Mouse (Mus musculus) mouse trophoblast stem cell (cell line): Measurements from ENCODE around the gene Nub1.
"Not testable (repeated sequence)": the region's sequence is repeated elsewhere in the genome, so short reads cannot be mapped to it uniquely, and the experiment has no call there.

Source experiments
- in situ Hi-C, 2 experiments: fragments of 300-500 bp; cut with MseI, MboI; formaldehyde crosslinking; loops; 2 replicates in 1 of 2; 3 replicates in 1 of 2; pipeline ENCODE4 v1.15.1; 2025

The Nub1 gene

DNA sequence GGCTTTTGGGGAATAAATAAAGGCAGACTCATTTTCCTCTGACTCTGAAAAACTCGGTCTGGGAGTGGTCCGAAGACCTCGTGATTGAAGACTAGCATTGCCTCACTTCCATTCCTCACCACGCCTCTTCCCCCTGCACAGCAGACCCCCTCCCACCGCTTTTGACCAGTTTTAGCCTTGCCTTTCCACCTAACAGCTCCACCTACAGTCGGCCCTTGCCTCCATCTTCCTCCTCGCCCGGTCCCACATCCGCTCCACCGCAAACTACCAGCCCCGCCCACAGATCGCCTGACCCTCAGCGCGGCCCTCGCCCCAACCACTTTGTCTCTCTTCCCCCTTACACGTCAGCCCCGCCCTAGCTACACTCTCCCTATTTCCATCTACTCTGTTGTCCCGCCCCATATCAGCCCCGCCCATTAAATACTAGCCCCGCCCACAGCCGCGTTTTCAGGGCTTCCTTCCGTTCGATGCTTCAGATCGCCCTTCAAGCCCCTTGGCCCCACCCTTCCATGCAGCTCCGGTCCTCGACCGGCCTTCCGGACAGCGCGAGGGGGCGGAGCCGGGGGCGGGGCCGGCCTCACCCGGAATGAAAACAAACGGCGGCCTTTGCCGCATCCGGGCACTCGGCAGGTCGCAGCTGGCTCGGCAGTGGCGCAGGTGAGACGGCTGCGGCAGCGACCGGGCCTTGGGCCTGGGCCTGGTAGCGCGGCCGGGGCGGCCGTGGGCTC, at the start of gene Nub1:
Gene Nub1 (plus strand): TSS at position 167 of the 728 bp plus-strand sequence.
- in situ Hi-C loops: no loop called here

- in situ Hi-C loops: no loop called here
These were observed 48.3 kb upstream of the Nub1 start for GRCm38 (mm10) chr5:24636987-24637386.

DNA sequence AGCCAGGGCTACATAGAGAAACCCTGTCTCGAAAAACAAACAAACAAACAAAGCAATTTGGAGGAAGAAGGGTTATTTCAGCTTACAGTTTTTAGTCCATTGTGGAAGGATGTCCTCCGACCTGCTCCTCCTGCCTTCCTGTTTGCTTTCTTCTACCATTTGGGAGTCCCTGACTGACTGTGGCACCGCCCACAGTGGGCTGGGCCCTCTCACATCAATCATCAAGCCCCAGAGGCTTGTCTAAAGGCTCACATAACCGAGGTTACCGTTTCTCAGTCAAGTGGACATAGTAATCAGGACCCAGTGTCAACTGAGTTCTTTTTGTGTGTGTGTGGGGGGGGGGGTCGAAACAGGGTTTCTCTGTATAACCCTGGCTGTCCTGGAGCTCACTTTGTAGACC, 47.2 kb upstream of the Nub1 start:
- in situ Hi-C loops: no loop called here

- in situ Hi-C loops: no loop called here
These were observed 46.3 kb upstream of the Nub1 start for GRCm38 (mm10) chr5:24639081-24639480.

DNA sequence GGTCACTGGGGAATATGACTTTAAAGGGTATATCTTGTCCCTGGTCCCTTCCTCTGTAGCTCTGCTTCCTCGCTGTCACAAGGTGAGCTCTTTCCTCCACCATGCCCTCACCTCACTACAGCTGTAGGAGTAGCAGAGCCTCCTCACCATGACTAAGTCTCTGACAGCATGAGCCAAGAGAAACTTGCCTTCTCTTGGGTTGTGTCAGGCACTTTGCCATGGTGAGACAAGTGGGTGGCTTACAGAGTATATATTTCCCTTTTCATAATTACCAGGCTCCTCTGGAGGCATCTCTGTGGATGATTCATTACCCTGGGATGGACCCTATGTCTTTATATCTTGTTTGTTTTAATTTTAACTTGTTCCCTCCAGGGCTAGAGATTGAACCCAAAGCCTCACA, 39.9 kb upstream of the Nub1 start:
- in situ Hi-C loops: no loop called here

- in situ Hi-C loops: no loop called here
These were observed 36.1 kb upstream of the Nub1 start for GRCm38 (mm10) chr5:24649231-24649630.

DNA sequence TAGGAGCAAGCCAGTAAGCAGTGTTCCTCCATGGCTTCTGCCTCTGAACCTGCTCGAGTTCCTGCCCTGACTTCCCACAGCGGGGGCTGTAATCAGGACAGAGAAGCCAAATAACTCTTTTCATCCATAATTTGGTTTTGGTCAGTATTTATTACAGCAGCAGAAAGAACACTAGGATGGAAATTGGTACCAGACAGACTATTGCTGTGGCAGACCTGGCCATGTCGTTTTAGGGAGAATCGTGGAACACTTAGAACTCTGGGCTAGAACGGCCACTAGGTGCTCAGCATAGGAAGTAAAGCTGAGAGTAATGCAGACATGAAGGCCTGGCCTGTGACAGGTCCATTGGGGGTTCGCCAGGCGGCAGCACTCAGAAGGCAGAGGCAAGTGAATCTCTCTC, 35.6 kb upstream of the Nub1 start:
- in situ Hi-C loops: no loop called here

DNA sequence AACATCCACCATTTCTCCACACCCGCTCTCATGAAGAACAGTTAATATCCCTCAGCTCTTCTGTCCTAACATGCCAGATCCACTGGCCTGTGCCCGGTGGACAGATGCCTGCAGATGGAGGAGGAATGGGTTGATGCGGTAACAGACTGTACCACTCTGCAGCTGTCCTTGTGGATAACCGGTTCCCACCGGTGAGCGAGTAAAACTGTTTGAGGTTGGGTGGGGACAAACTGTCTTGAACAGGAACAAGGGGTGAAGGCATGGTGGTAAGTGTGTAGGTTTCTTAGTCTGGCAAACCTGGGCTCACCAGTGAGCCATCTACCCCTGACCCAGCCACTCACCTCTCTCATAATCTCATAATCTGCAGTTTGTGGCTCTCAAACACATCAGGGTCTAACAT, 34.0 kb upstream of the Nub1 start:
- in situ Hi-C loops: no loop called here

DNA sequence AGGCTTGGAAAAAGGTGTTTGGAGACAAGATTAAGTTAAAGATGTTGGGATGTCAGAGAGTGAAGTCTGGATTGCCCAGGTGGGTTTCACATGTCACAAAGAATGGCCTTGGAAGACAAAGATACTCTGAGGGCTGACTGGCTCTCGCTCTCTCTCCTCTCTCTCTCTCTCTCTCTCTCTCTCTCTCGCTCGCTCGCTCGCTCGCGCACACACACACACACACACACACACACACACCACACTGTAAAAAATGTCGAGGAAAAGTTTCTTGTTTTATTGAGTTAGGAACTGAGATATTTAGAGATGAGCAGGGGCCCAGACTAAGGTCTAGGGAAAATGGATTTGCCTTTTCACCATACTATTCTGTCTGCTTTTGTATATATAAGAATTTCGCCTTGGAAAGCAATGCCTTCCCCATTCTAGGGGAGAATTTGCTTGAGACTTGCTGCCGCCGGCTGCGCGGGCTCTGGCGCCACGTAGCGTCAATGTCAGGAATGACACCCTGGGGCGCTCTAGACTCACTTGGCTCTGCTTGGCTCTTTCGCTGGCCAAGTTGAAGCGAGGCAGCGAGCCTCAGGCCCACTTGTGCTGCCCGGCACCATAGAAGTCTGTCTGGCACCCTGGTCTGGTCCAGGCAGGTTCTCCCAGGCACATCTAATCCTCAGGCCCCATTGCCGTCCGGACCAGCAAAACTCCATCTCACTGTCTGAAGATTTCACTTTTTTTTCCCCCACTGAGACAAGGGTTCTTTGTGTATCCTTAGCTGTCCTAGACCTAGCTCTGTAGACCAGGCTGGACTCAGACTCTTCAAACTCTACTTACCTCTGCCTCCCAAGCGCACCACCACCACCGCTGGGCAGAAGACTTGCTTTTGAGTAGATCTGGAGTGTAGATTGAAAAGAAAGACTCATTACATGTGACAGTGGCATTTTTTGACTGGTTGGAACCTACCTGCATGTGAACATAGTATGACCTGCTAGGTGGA, 33.3 kb upstream of the Nub1 start:
- in situ Hi-C loops: no loop called here

DNA sequence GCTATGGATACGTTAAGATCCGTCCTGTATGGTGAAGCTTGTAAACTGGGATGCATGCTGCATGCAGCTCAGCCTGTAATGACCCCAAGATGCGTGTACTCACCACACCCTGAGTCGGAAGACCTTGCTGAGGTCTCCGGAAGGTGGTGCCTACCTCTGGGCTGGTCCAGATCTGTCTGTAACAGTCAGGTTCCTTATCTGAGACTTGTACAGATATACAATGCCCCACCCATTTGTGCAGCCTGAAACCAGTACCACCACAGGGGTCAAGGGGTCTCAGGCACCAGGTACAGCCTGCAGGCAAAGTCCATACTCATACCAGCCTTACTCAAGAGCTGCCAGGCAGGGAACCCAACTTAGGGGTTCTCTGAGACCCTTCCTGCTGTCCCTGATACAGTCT, 32.6 kb upstream of the Nub1 start:
- in situ Hi-C loops: no loop called here

DNA sequence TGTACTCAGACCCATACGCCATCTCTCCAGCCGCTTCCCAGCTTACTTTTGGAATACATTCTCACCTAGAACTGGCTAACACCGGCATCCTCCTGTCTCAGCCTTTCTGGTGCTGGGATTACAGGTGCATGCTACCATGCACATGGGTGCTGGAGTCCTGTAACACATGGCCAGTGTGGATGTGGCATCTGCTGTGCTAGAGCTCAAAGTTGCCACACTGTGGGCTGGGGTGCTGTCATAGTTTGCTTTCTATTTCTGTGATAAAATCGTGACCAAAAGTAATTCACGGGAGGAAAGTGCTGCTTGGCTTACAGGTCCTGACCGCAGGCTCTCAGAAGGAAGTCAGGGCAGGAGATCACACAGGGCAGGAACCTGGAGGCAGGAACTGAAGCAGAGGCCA, 30.8 kb upstream of the Nub1 start:
- in situ Hi-C loops: no loop called here

GRCm38 (mm10) chr5:24657113-24657512, 28.2 kb upstream of the Nub1 start:
- in situ Hi-C loops: no loop called here

DNA sequence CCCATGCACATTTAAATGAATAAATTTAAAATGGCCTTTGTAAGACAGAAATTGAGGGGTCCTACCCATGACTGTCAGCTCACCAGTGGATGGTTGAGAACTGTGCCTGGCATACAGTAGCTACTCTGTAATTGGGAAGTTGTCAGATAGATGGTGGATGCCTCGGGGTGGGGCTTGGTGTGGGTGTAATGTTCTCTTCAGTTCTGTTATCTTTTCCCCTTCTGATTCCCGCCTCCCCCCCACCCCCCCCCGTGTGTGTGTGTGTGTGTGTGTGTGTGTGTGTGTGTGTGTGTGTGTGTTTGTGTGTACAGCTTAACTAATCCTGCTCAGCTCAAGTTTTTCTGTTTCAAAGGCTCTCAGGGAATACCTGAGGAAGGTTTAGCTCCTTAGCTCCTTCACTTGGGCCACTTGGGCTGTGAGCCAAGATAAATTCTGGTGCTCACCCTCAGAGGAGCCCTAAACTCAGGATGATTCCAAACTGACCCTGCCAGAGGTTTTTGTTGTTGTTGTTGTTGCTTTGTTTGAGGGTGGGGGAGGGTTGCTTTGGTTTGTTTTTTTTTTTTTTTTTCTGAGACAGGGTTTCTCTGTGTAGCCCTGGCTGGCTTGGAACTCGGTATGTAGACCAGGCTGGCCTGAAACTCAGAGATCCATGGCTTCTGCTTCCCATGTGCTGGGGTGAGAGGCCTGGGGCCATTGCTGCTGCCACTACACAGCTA, 25.5 kb upstream of the Nub1 start:
- in situ Hi-C loops: no loop called here

GRCm38 (mm10) chr5:24661457-24661856, 23.9 kb upstream of the Nub1 start:
- in situ Hi-C loops: no loop called here

- in situ Hi-C loops: loop anchor here (5.0 to 10.0 kb wide), 2 partner anchors 108 to 111 kb away; no protein-coding TSS in a partner anchor
These were observed 11.1 kb upstream of the Nub1 start for GRCm38 (mm10) chr5:24674238-24674637.

DNA sequence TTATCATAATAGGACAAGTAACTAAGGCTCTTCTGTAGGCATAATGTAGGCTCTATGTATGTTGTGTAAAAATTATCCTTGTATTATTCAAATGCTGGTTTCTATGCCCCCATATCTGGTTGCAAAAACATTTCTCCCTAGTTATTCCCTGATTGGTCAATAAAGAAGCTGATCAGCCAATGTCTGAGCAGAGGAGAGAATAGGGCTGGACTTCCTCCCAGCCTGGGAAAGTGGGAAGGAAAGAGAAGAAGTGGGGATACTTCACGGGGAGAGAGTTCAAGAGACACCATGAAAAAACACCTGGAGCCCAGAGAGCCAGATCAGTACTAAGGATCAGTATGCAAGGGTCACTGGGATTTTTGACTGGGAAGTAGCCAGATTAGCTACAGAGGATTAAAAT, 3.9 kb upstream of the Nub1 start:
- in situ Hi-C loops: no loop called here

- in situ Hi-C loops: no loop called here
These were observed 560 bp upstream of the Nub1 start for GRCm38 (mm10) chr5:24684578-24685365.

DNA sequence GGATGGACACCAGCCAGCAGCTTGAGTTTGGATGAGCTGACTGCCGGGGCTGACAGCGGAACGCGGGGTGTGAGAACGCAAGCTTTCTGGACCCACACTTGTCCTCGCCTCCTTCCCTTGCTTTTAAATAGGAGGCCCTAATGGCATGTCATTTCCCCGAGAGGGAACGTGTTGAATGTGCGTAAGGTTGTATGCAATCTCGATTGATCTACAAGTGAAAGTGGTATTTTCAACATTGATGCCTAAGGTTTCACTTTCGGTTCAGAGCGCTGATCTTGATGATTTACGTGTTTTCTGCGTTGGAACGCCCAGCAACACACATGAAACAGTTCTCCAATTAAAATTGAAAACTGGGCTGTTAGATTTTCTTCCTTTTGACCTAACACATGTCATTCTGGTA, 844 bp downstream of the Nub1 start:
- in situ Hi-C loops: no loop called here

DNA sequence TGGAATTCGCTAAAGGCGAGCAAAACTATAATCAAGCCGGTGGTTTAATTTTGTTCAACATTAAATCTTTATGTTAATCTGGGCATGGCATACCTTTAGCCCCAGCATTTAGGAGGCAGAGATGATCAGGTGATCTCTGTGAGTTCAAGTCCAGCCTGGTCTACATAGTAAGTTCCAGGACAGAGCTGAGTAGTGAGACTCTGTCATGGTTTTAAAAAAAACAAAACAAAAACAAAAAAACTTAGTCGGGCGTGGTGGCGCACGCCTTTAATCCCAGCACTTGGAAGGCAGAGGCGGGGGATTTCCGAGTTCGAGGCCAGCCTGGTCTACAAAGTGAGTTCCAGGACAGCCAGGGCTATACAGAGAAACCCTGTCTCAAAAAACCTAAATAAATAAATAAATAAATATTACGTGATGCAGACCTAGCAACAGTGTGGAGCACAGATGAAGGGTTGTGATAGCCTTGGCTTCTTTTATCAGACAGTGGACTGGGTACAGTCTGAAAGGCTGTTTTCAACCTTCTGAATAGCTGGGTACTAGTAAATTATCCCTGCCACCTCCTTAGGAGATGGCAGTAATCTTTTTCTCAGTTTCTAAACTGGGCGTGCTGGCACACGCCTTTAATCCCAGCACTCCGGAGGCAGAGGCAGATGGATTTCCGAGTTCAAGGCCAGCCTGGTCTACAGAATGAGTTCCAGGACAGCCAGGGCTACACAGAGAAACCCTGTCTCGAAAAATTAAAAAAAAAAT, 1.5 kb downstream of the Nub1 start:
- in situ Hi-C loops: not testable (repeated sequence)

- in situ Hi-C loops: no loop called here
These were observed 2.4 kb downstream of the Nub1 start for GRCm38 (mm10) chr5:24687696-24688095.

DNA sequence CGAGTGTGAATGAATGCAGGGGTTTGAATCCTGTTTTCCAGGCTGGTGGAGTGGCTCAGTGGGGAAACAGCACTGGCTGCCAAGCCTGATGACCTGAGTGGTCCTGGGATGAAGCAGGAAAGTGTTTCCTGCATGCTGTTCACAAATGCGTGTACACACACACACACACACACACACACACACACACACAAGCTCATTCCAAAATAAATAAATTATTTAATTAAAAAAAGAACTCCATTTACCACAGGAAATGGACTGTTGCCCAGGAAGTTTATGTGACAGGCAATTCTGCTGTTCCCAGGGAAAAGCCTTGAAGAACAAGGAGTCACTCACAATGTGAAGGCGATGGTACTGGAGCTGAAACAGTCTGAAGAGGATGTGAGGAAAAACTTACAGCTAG, 11.4 kb downstream of the Nub1 start:
- in situ Hi-C loops: no loop called here
